Mouse (Mus musculus) kidney, adult 11 months (tissue): ENCODE results near the gene Ccdc149.

Experiments used
- DNase-seq: peaks from one replicate; pipeline ENCODE4 v3.0.0; 2022

Ccdc149 gene

GRCm38 (mm10) chr5:52367866-52368840, 103.2 kb downstream of the Ccdc149 start:
- no peak for DNase-seq

DNA sequence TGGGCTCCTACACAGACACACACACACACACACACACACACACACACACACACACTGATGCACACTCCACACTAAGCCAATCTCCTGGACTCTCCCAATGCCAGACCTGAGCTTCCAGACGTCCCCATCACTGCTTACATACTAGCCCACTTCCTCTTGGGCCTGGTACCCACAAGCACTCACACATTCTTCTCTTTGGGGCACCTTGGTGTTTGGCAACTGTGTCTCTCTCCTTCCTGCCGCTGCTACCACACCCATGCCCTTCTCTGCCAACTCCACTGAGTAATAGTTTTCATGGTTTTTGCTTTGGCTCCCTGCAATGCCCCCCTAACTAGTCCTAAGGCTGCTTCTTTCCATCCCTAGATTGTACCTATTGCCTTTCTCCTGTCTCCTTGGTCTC, 104.7 kb downstream of the Ccdc149 start:
- no peak for DNase-seq

DNA sequence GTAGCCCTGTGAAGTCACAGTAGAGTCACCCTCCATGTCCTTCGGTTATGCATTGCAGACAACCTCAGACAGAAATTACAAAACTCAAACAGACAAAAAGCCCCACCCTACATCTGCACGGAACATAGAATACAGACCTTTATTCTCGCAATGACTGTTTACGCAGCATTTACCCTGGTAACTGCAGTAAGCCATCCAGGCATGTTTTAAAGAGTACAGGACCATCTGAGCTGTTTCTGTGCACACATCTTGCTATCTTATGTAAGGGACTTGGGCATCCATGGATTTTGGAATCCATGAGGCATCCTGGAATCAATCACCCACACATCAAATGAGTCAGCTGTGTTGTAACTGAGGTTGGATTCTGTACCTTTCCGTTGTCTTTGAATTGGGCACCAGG, 105.4 kb downstream of the Ccdc149 start:
- DNase-seq = no peak

GRCm38 (mm10) chr5:52364521-52364920, 106.8 kb downstream of the Ccdc149 start:
- DNase-seq = peak; percentile 58

GRCm38 (mm10) chr5:52363468-52364150, 107.7 kb downstream of the Ccdc149 start, which contains the start of gene Sod3:
Gene Sod3 (plus strand): TSS chr5:52363791.
- peak; percentile 84 for DNase-seq

- no peak for DNase-seq
Observed at GRCm38 (mm10) chr5:52362776-52363467, 108.4 kb downstream of the Ccdc149 start.

GRCm38 (mm10) chr5:52360286-52361049, 110.9 kb downstream of the Ccdc149 start:
- peak; percentile 48 for DNase-seq

DNA sequence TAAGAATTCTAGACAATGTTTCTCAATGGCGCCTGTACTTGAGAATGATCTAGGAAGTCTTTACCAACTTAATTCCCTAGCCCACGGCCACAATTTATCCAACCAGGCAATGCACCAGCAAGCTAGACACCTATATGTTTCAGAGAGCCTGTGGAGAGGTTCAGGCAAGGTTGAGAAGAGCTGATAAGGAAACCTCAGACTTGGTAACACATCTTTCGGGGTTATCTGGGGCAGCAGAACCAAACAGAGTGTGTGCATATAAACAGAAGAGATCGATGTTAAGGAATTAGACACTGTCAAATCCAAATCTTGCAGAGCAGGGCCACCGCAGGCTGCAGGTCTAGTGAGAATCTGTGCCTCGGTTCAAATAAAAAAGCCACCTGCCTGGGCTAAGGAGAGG, 113.2 kb downstream of the Ccdc149 start:
- no peak for DNase-seq

GRCm38 (mm10) chr5:52357175-52357754, 114.1 kb downstream of the Ccdc149 start:
- peak; percentile 29 for DNase-seq

DNA sequence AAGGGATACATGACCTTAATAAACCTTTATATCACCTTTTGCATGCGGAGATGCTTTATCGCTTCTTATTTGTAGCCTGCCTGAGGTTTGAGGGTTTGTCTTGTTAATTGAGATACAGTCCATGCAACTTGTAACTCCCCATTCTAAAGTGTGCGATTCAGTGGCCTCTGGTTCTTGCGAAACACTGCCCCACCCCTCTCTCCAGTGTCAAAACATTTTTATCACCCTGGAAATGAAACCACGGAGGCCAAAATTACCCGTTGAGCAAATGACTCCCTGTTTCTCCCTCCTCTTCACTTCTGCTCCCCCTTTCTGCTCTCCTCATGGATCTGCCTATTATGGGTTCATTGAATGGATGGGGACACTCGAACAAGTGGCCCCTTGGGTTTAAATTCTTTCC, 115.7 kb downstream of the Ccdc149 start:
- DNase-seq = no peak

GRCm38 (mm10) chr5:52354441-52354840, 116.9 kb downstream of the Ccdc149 start:
- no peak for DNase-seq

DNA sequence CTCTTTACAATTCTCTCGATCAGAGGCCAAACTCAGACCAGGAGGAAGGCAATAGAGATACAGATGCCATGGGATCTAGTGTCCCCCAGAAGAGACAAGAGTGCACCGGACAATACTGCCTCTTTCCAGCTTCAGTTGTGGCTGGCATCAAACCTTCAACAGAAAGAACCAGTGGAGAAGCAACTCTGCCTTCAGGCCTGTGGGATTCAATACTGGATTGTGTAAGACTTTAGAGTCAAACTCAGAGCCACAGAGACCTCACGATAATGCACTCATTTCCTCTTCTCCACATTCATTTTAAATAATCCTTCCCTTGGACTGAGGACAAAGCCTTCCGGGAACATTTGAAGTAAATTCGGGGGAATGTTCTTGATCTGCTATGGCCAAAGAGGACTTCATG, 118.6 kb downstream of the Ccdc149 start:
- DNase-seq = no peak

DNA sequence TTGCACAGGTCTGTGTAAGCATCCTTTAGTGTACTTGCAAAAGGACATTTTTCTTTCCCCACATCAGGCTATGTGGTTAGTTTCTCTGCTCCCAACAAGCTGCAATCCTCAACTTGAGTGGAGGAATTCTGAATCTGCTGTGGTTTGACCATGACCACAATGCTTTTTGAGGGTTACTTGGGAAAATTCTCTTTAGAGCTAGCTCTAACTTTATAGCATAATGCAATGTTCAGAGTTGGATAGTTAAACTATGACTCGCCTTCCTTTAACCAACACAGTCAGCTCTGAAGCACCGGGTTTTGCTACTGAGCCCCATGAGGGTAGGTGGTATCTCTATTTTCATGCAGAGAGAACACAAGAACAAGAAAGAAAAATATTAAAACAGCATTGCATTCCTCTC, 119.8 kb downstream of the Ccdc149 start:
- DNase-seq = no peak

DNA sequence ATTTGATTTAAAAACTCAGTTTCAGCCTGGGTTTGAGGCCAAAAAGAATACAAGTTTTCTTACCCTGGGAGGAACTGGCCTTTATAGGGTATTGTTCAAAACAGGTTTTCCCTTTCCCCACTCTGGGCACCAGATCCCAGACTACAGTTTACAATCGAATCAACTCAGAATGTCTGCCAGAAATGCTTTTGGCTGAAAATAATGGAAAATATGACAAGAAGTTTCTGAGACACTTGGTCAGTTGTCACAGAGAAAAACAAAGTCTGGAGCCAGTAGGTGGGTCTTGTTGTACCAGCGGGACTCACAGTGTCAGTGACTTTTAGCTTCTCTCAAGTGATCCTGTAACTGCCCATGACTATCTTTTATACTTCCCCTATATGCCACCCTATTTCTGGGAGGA, 120.9 kb downstream of the Ccdc149 start:
- DNase-seq = no peak

GRCm38 (mm10) chr5:52346890-52347289, 124.4 kb downstream of the Ccdc149 start:
- no peak for DNase-seq

DNA sequence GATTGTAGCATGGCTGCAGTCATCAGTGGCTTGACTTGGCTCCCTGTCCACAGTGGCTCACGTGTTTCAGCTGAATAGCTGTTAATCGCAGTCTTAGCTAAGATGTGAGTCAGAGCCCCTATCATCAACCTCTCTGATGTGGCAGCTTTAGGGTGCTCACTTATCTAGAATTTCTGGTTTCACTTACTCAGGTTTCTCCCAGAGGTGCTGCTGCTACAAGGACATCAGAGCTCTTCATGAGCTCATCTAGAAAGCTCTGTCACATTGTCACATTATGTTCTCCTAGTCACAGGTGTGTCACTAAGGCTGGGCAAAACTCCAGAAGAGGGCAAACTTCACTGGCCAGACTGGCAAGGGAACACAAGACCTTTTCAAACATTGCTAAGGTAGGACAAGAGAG, 132.2 kb downstream of the Ccdc149 start:
- peak; percentile 13 for DNase-seq

GRCm38 (mm10) chr5:52335590-52335989, 135.7 kb downstream of the Ccdc149 start:
- DNase-seq = peak; percentile 73

- DNase-seq = no peak
Observed at GRCm38 (mm10) chr5:52332120-52332519, 139.2 kb downstream of the Ccdc149 start.
